Comparison of ENCODE assay signal across 8 mouse cellular contexts in the genomic region with DNA sequence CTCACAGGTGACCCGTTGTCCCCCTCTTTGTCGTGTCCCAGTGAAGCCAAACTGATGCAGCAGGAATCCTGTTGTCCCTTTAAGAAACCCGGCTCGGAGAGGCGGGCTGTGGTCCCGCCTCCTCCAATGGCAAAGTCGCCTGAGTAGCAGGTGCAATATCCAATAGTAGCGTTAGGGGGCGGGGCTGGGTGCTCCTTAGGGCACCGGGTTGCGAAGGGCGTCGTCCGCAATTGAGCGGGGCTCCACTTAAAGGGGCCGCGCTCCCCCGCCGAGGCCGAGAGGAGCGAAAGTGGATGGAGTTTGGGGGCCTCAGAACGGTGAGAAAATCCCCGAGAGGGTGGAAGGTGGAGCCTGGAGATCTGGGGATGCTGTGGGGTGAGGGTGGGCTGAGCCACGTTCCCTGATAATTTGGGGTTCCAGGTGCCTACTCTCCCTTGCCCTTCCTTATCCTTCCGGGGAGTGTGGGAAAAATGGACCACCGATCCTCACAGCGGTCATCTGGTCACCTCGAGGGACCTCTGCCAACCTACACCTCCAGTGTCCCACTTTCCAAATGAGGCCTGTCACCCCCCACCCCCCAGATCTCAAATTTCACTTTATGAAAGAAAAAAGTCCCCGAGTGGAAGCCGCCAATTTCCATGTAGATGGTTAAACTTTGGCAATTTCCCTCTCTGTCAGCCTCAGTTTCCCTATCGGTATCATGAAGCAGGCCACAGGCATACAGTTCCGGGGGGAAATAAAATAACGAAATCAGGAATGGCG. TPM values are rescaled to one million over a fixed set of nuclear protein-coding genes. Genes with fewer than 3 reads are reported as not detected.
DNase-seq lines count a peak whose midpoint lies in the region; ATAC-seq lines count a peak whose summit lies in the region.

A gene (plus strand): TSS at position 223 of the 762 bp plus-strand sequence.

- H3K4me1 ChIP-seq in intestine, embryonic 16.5 days (ENCODE audit: control insufficient read depth, insufficient read depth, low read length) = peaks cover 7% of the 10 kb centered on the region

- peak; percentile 92 for DNase-seq in adrenal gland, adult 8-10 months
- DNase-seq in embryo, embryonic 11.5 days (ENCODE audit: low read depth, low spot score) = peak; percentile 94
- DNase-seq in gastrocnemius, postnatal 36 days = peak; percentile 96 to 98
- peak; percentile 93 to 96 for DNase-seq in left cerebral cortex, postnatal 25 days (ENCODE audit: low spot score in 2 of 2)
- DNase-seq in mesoderm, embryonic 11.5 days (ENCODE audit: low read depth, low spot score) = peak; percentile 97
- DNase-seq in right cerebral cortex, postnatal 25 days = peak; percentile 93
- DNase-seq in urinary bladder, postnatal 36 days (ENCODE audit: low spot score in 2 of 2) = peak; percentile 96 to 98

- peaks cover 9% of the 10 kb centered on the region for H3K36me3 ChIP-seq in intestine, embryonic 16.5 days (ENCODE audit: control insufficient read depth, insufficient read depth, low read length)

- peak within 1 kb of the TSS; percentile 62 for H3K27ac ChIP-seq in intestine, embryonic 16.5 days (ENCODE audit: low read length)

- H3K4me3 ChIP-seq in intestine, embryonic 16.5 days (ENCODE audit: low read length) = peak within 1 kb of the TSS; percentile 57

- under 1% methylated on average over 34 of the region's 34 CpGs for WGBS in intestine, embryonic 16.5 days

- H3K9me3 ChIP-seq in intestine, embryonic 16.5 days (ENCODE audit: control insufficient read depth, low read length) = peaks cover 3% of the 10 kb centered on the region

- ATAC-seq in intestine, embryonic 16.5 days = peak; percentile 91

- 0 out of 2 replicates have a peak, but pooled peaks cover 2% of the 10 kb centered on the region for H3K27me3 ChIP-seq in intestine, embryonic 16.5 days (replicated peaks; ENCODE audit: control insufficient read depth, insufficient read depth, low read length)

- intact Hi-C loops in gastrocnemius, postnatal 36 days (cut with DNase I) = no loop called here
- intact Hi-C loops in left cerebral cortex, postnatal 25 days (cut with DNase I) = no loop called here

- peak within 1 kb of the TSS; percentile 90 for H3K4me2 ChIP-seq in intestine, embryonic 16.5 days (ENCODE audit: low read depth, low read length)

- peak within 1 kb of the TSS; percentile 68 for H3K9ac ChIP-seq in intestine, embryonic 16.5 days (ENCODE audit: low read depth, low read length)

RNA-seq across cellular contexts. Expression of the gene that starts here (rescaled TPM):
- total RNA-seq in adrenal gland, adult 8-10 months (2022) = 10 to 100 TPM; 21.6 to 35.5 (median 27.8) TPM
- total RNA-seq in gastrocnemius, postnatal 36 days (2021) = 1 to 10 TPM; 5.4 to 5.8 TPM
- polyA plus RNA-seq in intestine, embryonic 16.5 days (2015; fragmentation: Nextera tagmentation; extraction: Ambion mirVana) = 3.3 and 3.4 TPM in 2 replicates
- total RNA-seq in left cerebral cortex, postnatal 25 days (2021) = 10 to 100 TPM; 10.9 to 12.3 TPM

Comparison
In these comparisons a context has a peak if more than half of its experiments do, and no peak if none do; other contexts are left out.
1. Peak in every context shown above with its lines: DNase-seq, ATAC-seq, H3K4me3 ChIP-seq and H3K27ac ChIP-seq.